Mouse (Mus musculus): ENCODE measurements around the gene Cryl1.

GRCm38 (mm10) chr14:57242978-57243377, 155.4 kb downstream of the Cryl1 start:
- no peak for TF ChIP-seq POLR2A (IDR thresholded peaks at IDR 0.05; ENCODE audit: borderline replicate concordance, extremely low read depth, insufficient read depth, insufficient read length, poor library complexity, severe bottlenecking)
- no peak for TF ChIP-seq CTCF (IDR thresholded peaks at IDR 0.05; ENCODE audit: borderline replicate concordance, extremely low read depth, insufficient read depth, insufficient read length)
